Mouse (Mus musculus): ENCODE measurements around the gene Gpr176. TPM values are rescaled to one million over a fixed set of nuclear protein-coding genes. Genes with fewer than 3 reads are reported as not detected.

Gene Gpr176
- polyA plus RNA-seq, 1 experiment, result 0.55 TPM

DNA sequence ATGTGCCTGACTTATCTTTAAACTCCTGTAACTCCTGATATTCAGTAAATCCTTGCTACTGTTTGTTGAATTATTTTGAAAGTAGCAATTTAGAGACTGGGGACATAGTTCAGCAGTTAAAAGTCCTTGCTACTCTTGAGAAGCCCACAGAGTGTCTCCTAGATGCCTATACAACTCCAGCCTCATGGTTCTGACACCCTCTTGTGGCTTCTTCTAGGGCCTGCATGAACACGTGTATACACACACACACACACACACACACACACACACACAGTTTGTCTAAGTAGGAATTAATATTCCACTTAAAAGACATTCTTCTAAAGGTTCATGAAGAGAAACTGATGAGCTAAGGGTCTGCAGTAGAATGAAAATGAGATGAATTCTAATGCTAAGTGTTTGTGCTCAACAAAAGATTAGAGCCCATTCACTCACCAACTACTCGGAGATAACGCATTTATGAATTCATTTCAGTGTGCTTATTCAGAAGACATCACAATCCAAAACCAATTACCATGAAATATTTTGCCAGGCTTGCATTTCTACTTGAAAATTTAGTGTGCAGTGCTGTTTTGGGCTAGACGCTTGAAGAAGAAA lies 144.6 kb downstream of the Gpr176 start:
- no peak overlapping the region for H3K4me3 ChIP-seq (ENCODE audit: insufficient read depth, low read depth, low read length)
- no peaks in the 10 kb centered on the region; the same call in 1 of the 2 replicates for H3K4me1 ChIP-seq (ENCODE audit: control insufficient read depth, insufficient read depth, low read length)
- WGBS, result 95% methylated on average over 4 of the region's 4 CpGs
- TF ChIP-seq POLR2A (IDR thresholded peaks at IDR 0.05; ENCODE audit: low read depth, low read length) (no peak), CTCF (conservative IDR thresholded peaks at IDR 0.05; ENCODE audit: insufficient read depth, insufficient read length, low read depth, low read length) (no peak)
- no peaks in the 10 kb centered on the region for H3K27me3 ChIP-seq (replicated peaks; ENCODE audit: control insufficient read depth, insufficient read depth, low read length)
- H3K36me3 ChIP-seq (ENCODE audit: control insufficient read depth, insufficient read depth, low read length), result no peaks in the 10 kb centered on the region
- no peak overlapping the region for H3K27ac ChIP-seq (ENCODE audit: insufficient read depth, low read depth, low read length)
- no peak for DNase-seq

Other genes with a start within 250 kb of the Gpr176 start
- gene Fsip1, start 116.5 kb downstream of the Gpr176 start, polyA plus RNA-seq (2012; rRNA removed), result 0.14 and 0.18 TPM in 2 replicates
- 8.3 and 9.2 TPM in 2 replicates for gene Eif2ak4, start 15.2 kb upstream of the Gpr176 start, polyA plus RNA-seq (2012; rRNA removed)
- gene Srp14, start 106.3 kb upstream of the Gpr176 start, polyA plus RNA-seq (2012; rRNA removed), result 50.9 and 77.2 TPM in 2 replicates
- gene Bmf, start 176.3 kb upstream of the Gpr176 start, polyA plus RNA-seq (2012; rRNA removed), result 9.1 and 10.5 TPM in 2 replicates
- gene Bub1b, start 224.8 kb upstream of the Gpr176 start, polyA plus RNA-seq (2012; rRNA removed), result 0.68 and 0.72 TPM in 2 replicates